Mouse (Mus musculus) liver, adult 2 months (tissue): ENCODE measurements around the gene Nav2. TPM values are rescaled to one million over a fixed set of nuclear protein-coding genes. Genes with fewer than 3 reads are reported as not detected.

ENCODE experiments used
- DNase-seq: peaks from one replicate; pipeline ENCODE4 v3.0.0-alpha.2; 2011; ENCODE audit warnings: low read depth, low spot score; ENCODE audit errors: extremely low read depth
- H3K27ac ChIP-seq: fragments of 200-500 bp; replicated peaks from 2 replicates; pipeline ENCODE4 v1.5.1; 2012; ENCODE audit warnings: low read depth, mild to moderate bottlenecking, control low read depth, inconsistent platforms, low read length; ENCODE audit not compliant: insufficient read depth
- H3K27me3 ChIP-seq: fragments of 200-500 bp; 2 replicates; pipeline ENCODE4 v1.6.1; 2012; ENCODE audit warnings: mild to moderate bottlenecking, moderate library complexity, low read length, inconsistent platforms; ENCODE audit not compliant: control insufficient read depth, insufficient read depth
- H3K36me3 ChIP-seq: fragments of 200-500 bp; 2 replicates; pipeline ENCODE4 v1.6.1; 2012; ENCODE audit warnings: low read length, inconsistent platforms; ENCODE audit not compliant: control insufficient read depth, insufficient read depth
- H3K4me1 ChIP-seq: fragments of 200-500 bp; 2 replicates; pipeline ENCODE4 v1.6.1; 2011; ENCODE audit warnings: low read length; ENCODE audit not compliant: control insufficient read depth, insufficient read depth
- H3K4me3 ChIP-seq: fragments of 200-500 bp; 2 replicates; pipeline ENCODE4 v1.5.1; 2011; ENCODE audit warnings: low read depth, mild to moderate bottlenecking, control low read depth, low read length, moderate library complexity; ENCODE audit not compliant: insufficient read depth
- H3K79me2 ChIP-seq: fragments of 200-500 bp; 2 replicates; pipeline ENCODE4 v1.6.1; 2012; ENCODE audit warnings: inconsistent platforms, mild to moderate bottlenecking, low read length, moderate library complexity; ENCODE audit not compliant: control insufficient read depth, insufficient read depth
- H3K9ac ChIP-seq: fragments of 200-500 bp; 2 replicates; pipeline ENCODE4 v1.6.1; 2012; ENCODE audit warnings: low read depth, mild to moderate bottlenecking, control low read depth, inconsistent platforms, low read length
- CTCF ChIP-seq: fragments of 200-500 bp; IDR thresholded peaks from 2 replicates; pipeline ENCODE4 v1.5.1; 2011; ENCODE audit warnings: low read depth, low read length, control low read depth
- POLR2A ChIP-seq: fragments of 200-500 bp; IDR thresholded peaks from 2 replicates; pipeline ENCODE4 v1.6.1; 2011; ENCODE audit warnings: low read length, control low read depth; ENCODE audit not compliant: insufficient read depth; ENCODE audit errors: extremely low read depth
- WGBS: fragments of 180-500 bp; shearing (Covaris S2); methylation state at CpG from one replicate; pipeline ENCODE4 v1.1.7; 2018; 5-methylcytosine and 5-hydroxymethylcytosine counted together
- polyA plus RNA-seq: library from polyadenylated mRNA; depleted of rRNA; stranded (reverse); fragments of >200 nt; gene quantifications from 2 replicates; pipeline ENCODE4 v1.2.3, GENCODE M21; 2012
- total RNA-seq: library from RNA; depleted of rRNA; stranded (reverse); fragments of >200 nt; gene quantifications from 2 replicates; pipeline ENCODE4 v1.2.3, GENCODE M21; 2014

Nav2 gene
- total and polyA plus RNA-seq, 2 experiments = 11.1 to 17.6 TPM

GRCm38 (mm10) chr7:49034253-49034652 is 125.7 kb downstream of the Nav2 start:
- Histone ChIP-seq H3K79me2 (no peaks in the 10 kb centered on the region), H3K4me3 (no peak overlapping the region), H3K36me3 (no peaks in the 10 kb centered on the region), H3K4me1 (no peaks in the 10 kb centered on the region), H3K27me3 (no peaks in the 10 kb centered on the region), H3K27ac (no peak overlapping the region), H3K9ac (no peak overlapping the region)
- WGBS = 88% methylated on average over 2 of the region's 2 CpGs
- DNase-seq = no peak
- TF ChIP-seq CTCF (no peak), POLR2A (no peak)

- Histone ChIP-seq H3K4me3 (no peak overlapping the region), H3K27me3 (no peaks in the 10 kb centered on the region), H3K4me1 (no peaks in the 10 kb centered on the region), H3K36me3 (no peaks in the 10 kb centered on the region), H3K79me2 (no peaks in the 10 kb centered on the region), H3K27ac (no peak overlapping the region), H3K9ac (no peak overlapping the region)
- no peak for DNase-seq
- 86% methylated on average over 8 of the region's 8 CpGs for WGBS
- TF ChIP-seq POLR2A (no peak), CTCF (no peak)
These were observed 131.6 kb downstream of the Nav2 start for GRCm38 (mm10) chr7:49040163-49040562.

- H3K4me1 ChIP-seq = peaks cover 3% of the 10 kb centered on the region
- no peak overlapping the region for H3K27ac ChIP-seq
- H3K79me2 ChIP-seq = no peaks in the 10 kb centered on the region
- TF ChIP-seq CTCF (no peak), POLR2A (no peak)
- H3K36me3 ChIP-seq = no peaks in the 10 kb centered on the region
- H3K4me3 ChIP-seq = no peak overlapping the region
- WGBS = 69% methylated on average over 4 of the region's 4 CpGs
- DNase-seq = no peak
- no peak overlapping the region for H3K9ac ChIP-seq
- H3K27me3 ChIP-seq = no peaks in the 10 kb centered on the region
These were observed 133.0 kb downstream of the Nav2 start for GRCm38 (mm10) chr7:49041334-49042070.

GRCm38 (mm10) chr7:49045499-49046346 is 137.2 kb downstream of the Nav2 start:
- Histone ChIP-seq H3K4me1 (peaks cover 3% of the 10 kb centered on the region), H3K36me3 (no peaks in the 10 kb centered on the region), H3K79me2 (no peaks in the 10 kb centered on the region), H3K27me3 (no peaks in the 10 kb centered on the region), H3K9ac (no peak overlapping the region), H3K27ac (no peak overlapping the region), H3K4me3 (no peak overlapping the region)
- DNase-seq = peak; percentile 56
- 70% methylated on average over 6 of the region's 6 CpGs for WGBS
- no peak for TF ChIP-seq POLR2A
- no peak for TF ChIP-seq CTCF

GRCm38 (mm10) chr7:49046347-49046989 is 138.0 kb downstream of the Nav2 start:
- Histone ChIP-seq H3K27ac (no peak overlapping the region), H3K4me3 (no peak overlapping the region), H3K27me3 (no peaks in the 10 kb centered on the region), H3K9ac (no peak overlapping the region), H3K4me1 (peaks cover 3% of the 10 kb centered on the region), H3K79me2 (no peaks in the 10 kb centered on the region), H3K36me3 (no peaks in the 10 kb centered on the region)
- peak; percentile 10 for DNase-seq
- WGBS = 67% methylated on average over 6 of the region's 6 CpGs
- TF ChIP-seq CTCF (no peak), POLR2A (no peak)

GRCm38 (mm10) chr7:49047336-49047735 is 138.8 kb downstream of the Nav2 start:
- TF ChIP-seq POLR2A (no peak), CTCF (no peak)
- no peak overlapping the region for H3K27ac ChIP-seq
- WGBS = 65% methylated on average over 8 of the region's 8 CpGs
- H3K4me3 ChIP-seq = no peak overlapping the region
- peaks cover 3% of the 10 kb centered on the region for H3K4me1 ChIP-seq
- no peaks in the 10 kb centered on the region for H3K36me3 ChIP-seq
- peak; percentile 7 for DNase-seq
- H3K27me3 ChIP-seq = no peaks in the 10 kb centered on the region
- no peaks in the 10 kb centered on the region for H3K79me2 ChIP-seq
- no peak overlapping the region for H3K9ac ChIP-seq
